Comparison of ENCODE assay signal across 8 mouse cellular contexts in genomic region chr16:8831241-8831640, GRCm38 (mm10). TPM values are rescaled to one million over a fixed set of nuclear protein-coding genes. Genes with fewer than 3 reads are reported as not detected.
DNase-seq lines count a peak whose midpoint lies in the region; ATAC-seq and TF ChIP-seq lines count a peak whose summit lies in the region.

No protein-coding gene starts in this region.

- H3K27ac ChIP-seq in lung, postnatal 0 days (ENCODE audit: low read length), result peak overlapping the region; percentile 99; the same call in 1 of the 2 replicates
- no peak overlapping the region for H3K27ac ChIP-seq in stomach, embryonic 14.5 days (ENCODE audit: low read length)

- no peak for ATAC-seq in lung, postnatal 0 days
- no peak for ATAC-seq in stomach, embryonic 14.5 days (ENCODE audit: insufficient number of reproducible peaks, insufficient read depth, low FRiP score, low read depth)

- H3K4me2 ChIP-seq in lung, postnatal 0 days (replicated peaks; ENCODE audit: low read depth, low read length), result peak overlapping the region; percentile 75
- peak overlapping the region; percentile 89 for H3K4me2 ChIP-seq in stomach, embryonic 14.5 days (replicated peaks; ENCODE audit: low read depth, low read length)

- H3K4me3 ChIP-seq in lung, postnatal 0 days (ENCODE audit: low read depth, low read length), result peak overlapping the region; percentile 100
- H3K4me3 ChIP-seq in stomach, embryonic 14.5 days (ENCODE audit: low read depth, low read length), result peak overlapping the region; percentile 97

- no peak for TF ChIP-seq CTCF in lung, postnatal 0 days (IDR thresholded peaks at IDR 0.05)

- WGBS in lung, postnatal 0 days, result 1% methylated on average over 12 of the region's 12 CpGs
- 5% methylated on average over 12 of the region's 12 CpGs for WGBS in stomach, embryonic 14.5 days

- peak; percentile 32 for DNase-seq in embryo, embryonic 10.5 days (ENCODE audit: low spot score)
- DNase-seq in embryo, embryonic 10 days (ENCODE audit: low spot score), result no peak
- DNase-seq in cerebellum, adult 18-20 months, result peak; percentile 29
- DNase-seq in gastrocnemius, postnatal 10 days, result peak; percentile 15
- peak; percentile 56 for DNase-seq in kidney, adult 18-20 months
- no peak for DNase-seq in lung, postnatal 0 days (ENCODE audit: low spot score)
- DNase-seq in urinary bladder, postnatal 25 days (ENCODE audit: low spot score), result no peak

- H3K9me3 ChIP-seq in lung, postnatal 0 days (ENCODE audit: low read length), result no peaks in the 10 kb centered on the region
- no peaks in the 10 kb centered on the region for H3K9me3 ChIP-seq in stomach, embryonic 14.5 days (ENCODE audit: control insufficient read depth, low read depth, low read length)

- no peaks in the 10 kb centered on the region for H3K27me3 ChIP-seq in lung, postnatal 0 days (replicated peaks; ENCODE audit: insufficient read depth, low read length)
- H3K27me3 ChIP-seq in stomach, embryonic 14.5 days (ENCODE audit: control insufficient read depth, insufficient read depth, low read length), result no peaks in the 10 kb centered on the region

- TF ChIP-seq EP300 in lung, postnatal 0 days (IDR thresholded peaks at IDR 0.05), result no peak

- peak overlapping the region; percentile 96 for H3K9ac ChIP-seq in lung, postnatal 0 days (replicated peaks; ENCODE audit: low read depth)
- peak overlapping the region; percentile 99 for H3K9ac ChIP-seq in stomach, embryonic 14.5 days (replicated peaks; ENCODE audit: low read depth, low read length)

- H3K4me1 ChIP-seq in lung, postnatal 0 days (ENCODE audit: insufficient read depth, low read depth, low read length), result peaks cover 15% of the 10 kb centered on the region; the same call in 1 of the 2 replicates
- peaks cover 16% of the 10 kb centered on the region for H3K4me1 ChIP-seq in stomach, embryonic 14.5 days (ENCODE audit: control insufficient read depth, insufficient read depth, low read length)

- no peaks in the 10 kb centered on the region; the same call in 1 of the 2 replicates for H3K36me3 ChIP-seq in lung, postnatal 0 days (ENCODE audit: insufficient read depth, low read length)
- H3K36me3 ChIP-seq in stomach, embryonic 14.5 days (ENCODE audit: control insufficient read depth, insufficient read depth, low read length), result peaks cover 13% of the 10 kb centered on the region; the same call in 1 of the 2 replicates

RNA-seq across cellular contexts. Expression of gene 1810013L24Rik, which starts 1.3 kb away (rescaled TPM):
- 10 to 100 TPM; 64.1 to 68.9 TPM for total RNA-seq in gastrocnemius, postnatal 10 days (2021)
- polyA plus RNA-seq in lung, postnatal 0 days (2015; fragmentation: Nextera tagmentation; extraction: Ambion mirVana), result 19.7 and 20.3 TPM in 2 replicates
- polyA plus RNA-seq in stomach, embryonic 14.5 days (2014; fragmentation: Nextera tagmentation; extraction: Ambion mirVana), result 16.9 and 18.0 TPM in 2 replicates

RNA-seq across cellular contexts. Expression of gene Usp7, which starts 39.1 kb away (rescaled TPM):
- total RNA-seq in gastrocnemius, postnatal 10 days (2021), result 10 to 100 TPM; 57.8 to 67.7 TPM
- 16.5 and 17.6 TPM in 2 replicates for polyA plus RNA-seq in lung, postnatal 0 days (2015; fragmentation: Nextera tagmentation; extraction: Ambion mirVana)
- 56.6 and 65.0 TPM in 2 replicates for polyA plus RNA-seq in stomach, embryonic 14.5 days (2014; fragmentation: Nextera tagmentation; extraction: Ambion mirVana)

Comparison
In these comparisons a context has a peak if more than half of its experiments do, and no peak if none do; other contexts are left out.
1. DNase-seq: peak in embryo, embryonic 10.5 days (single experiment), cerebellum, adult 18-20 months (2 of 2), gastrocnemius, postnatal 10 days (single experiment) and kidney, adult 18-20 months (single experiment); none in embryo, embryonic 10 days (single experiment), lung, postnatal 0 days (single experiment) and urinary bladder, postnatal 25 days (single experiment).